Mouse (Mus musculus): ENCODE results near the gene Nol10. TPM values are rescaled to one million over a fixed set of nuclear protein-coding genes. Genes with fewer than 3 reads are reported as not detected.
A peak's percentile ranks its signal among the peaks of the same experiment; 100 is the strongest.

Nol10 gene
- polyA plus RNA-seq, 1 experiment from 2014 or later, result 20.1 TPM

GRCm38 (mm10) chr12:17357795-17358194, 9.5 kb downstream of the Nol10 start:
- no peak overlapping the region for H3K9ac ChIP-seq (ENCODE audit: low read depth, low read length)
- H3K36me3 ChIP-seq (ENCODE audit: control insufficient read depth, insufficient read depth, low read length), result peaks cover 37% of the 10 kb centered on the region
- no peaks in the 10 kb centered on the region for H3K4me1 ChIP-seq (ENCODE audit: control insufficient read depth, insufficient read depth, low read depth, low read length)
- no peak overlapping the region for H3K4me2 ChIP-seq (ENCODE audit: low read length)
- no peaks in the 10 kb centered on the region for H3K9me3 ChIP-seq (ENCODE audit: control insufficient read depth, low read length)
- H3K27ac ChIP-seq (ENCODE audit: low read depth, low read length), result no peak overlapping the region
- no peak for ATAC-seq
- no peaks in the 10 kb centered on the region for H3K27me3 ChIP-seq (replicated peaks; ENCODE audit: control insufficient read depth, insufficient read depth, low read length)
- WGBS, result 95% methylated on average over 5 of the region's 5 CpGs
- H3K4me3 ChIP-seq (ENCODE audit: low read length), result no peak overlapping the region

GRCm38 (mm10) chr12:17358981-17359380, 10.7 kb downstream of the Nol10 start:
- Histone ChIP-seq H3K9me3 (ENCODE audit: control insufficient read depth, low read length) (no peaks in the 10 kb centered on the region), H3K27ac (ENCODE audit: low read depth, low read length) (no peak overlapping the region), H3K36me3 (ENCODE audit: control insufficient read depth, insufficient read depth, low read length) (peaks cover 43% of the 10 kb centered on the region), H3K27me3 (replicated peaks; ENCODE audit: control insufficient read depth, insufficient read depth, low read length) (no peaks in the 10 kb centered on the region), H3K4me2 (ENCODE audit: low read length) (no peak overlapping the region), H3K4me1 (ENCODE audit: control insufficient read depth, insufficient read depth, low read depth, low read length) (no peaks in the 10 kb centered on the region), H3K4me3 (ENCODE audit: low read length) (no peak overlapping the region), H3K9ac (ENCODE audit: low read depth, low read length) (no peak overlapping the region)
- 90% methylated on average over 9 of the region's 9 CpGs for WGBS
- ATAC-seq, result no peak

DNA sequence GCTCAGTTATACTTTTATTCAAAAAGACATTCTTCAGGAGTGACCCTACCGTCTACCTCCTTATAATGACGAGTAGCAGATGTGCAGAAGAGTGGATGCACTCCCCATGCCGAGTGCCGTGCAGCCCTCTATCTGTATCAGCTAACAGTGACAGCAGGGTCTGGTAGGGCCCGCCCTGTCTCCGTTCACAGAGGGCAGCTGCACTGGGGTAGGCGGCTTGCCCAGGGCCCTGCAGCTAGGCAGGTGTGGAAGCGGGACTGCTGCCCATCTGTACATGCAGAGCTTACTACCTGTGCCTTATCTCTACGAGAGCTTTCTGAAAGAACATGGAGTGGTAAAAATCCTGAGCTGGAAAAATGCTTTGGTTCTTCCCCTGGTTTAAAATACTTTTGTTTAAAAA, 11.8 kb downstream of the Nol10 start:
- peaks cover 40% of the 10 kb centered on the region for H3K36me3 ChIP-seq (ENCODE audit: control insufficient read depth, insufficient read depth, low read length)
- no peaks in the 10 kb centered on the region for H3K4me1 ChIP-seq (ENCODE audit: control insufficient read depth, insufficient read depth, low read depth, low read length)
- H3K4me2 ChIP-seq (ENCODE audit: low read length), result no peak overlapping the region
- H3K27ac ChIP-seq (ENCODE audit: low read depth, low read length), result no peak overlapping the region
- H3K4me3 ChIP-seq (ENCODE audit: low read length), result no peak overlapping the region
- H3K9me3 ChIP-seq (ENCODE audit: control insufficient read depth, low read length), result no peaks in the 10 kb centered on the region
- no peak overlapping the region for H3K9ac ChIP-seq (ENCODE audit: low read depth, low read length)
- H3K27me3 ChIP-seq (replicated peaks; ENCODE audit: control insufficient read depth, insufficient read depth, low read length), result no peaks in the 10 kb centered on the region
- no peak for ATAC-seq
- WGBS, result 53% methylated on average over 9 of the region's 9 CpGs

- no peaks in the 10 kb centered on the region for H3K27me3 ChIP-seq (replicated peaks; ENCODE audit: control insufficient read depth, insufficient read depth, low read length)
Measured at GRCm38 (mm10) chr12:17360650-17361049, 12.4 kb downstream of the Nol10 start.

GRCm38 (mm10) chr12:17362316-17362715, 14.1 kb downstream of the Nol10 start:
- no peak for ATAC-seq
- no peak overlapping the region for H3K4me2 ChIP-seq (ENCODE audit: low read length)

More at GRCm38 (mm10) chr12:17360650-17361049, 12.4 kb downstream of the Nol10 start:
- ATAC-seq, result no peak
- Histone ChIP-seq H3K4me3 (ENCODE audit: low read length) (no peak overlapping the region), H3K27ac (ENCODE audit: low read depth, low read length) (no peak overlapping the region), H3K36me3 (ENCODE audit: control insufficient read depth, insufficient read depth, low read length) (peaks cover 39% of the 10 kb centered on the region), H3K9me3 (ENCODE audit: control insufficient read depth, low read length) (no peaks in the 10 kb centered on the region), H3K4me1 (ENCODE audit: control insufficient read depth, insufficient read depth, low read depth, low read length) (no peaks in the 10 kb centered on the region), H3K4me2 (ENCODE audit: low read length) (no peak overlapping the region), H3K9ac (ENCODE audit: low read depth, low read length) (no peak overlapping the region)
- WGBS, result 20% methylated on average over 4 of the region's 4 CpGs

GRCm38 (mm10) chr12:17366981-17367380, 18.7 kb downstream of the Nol10 start:
- Histone ChIP-seq H3K4me1 (ENCODE audit: control insufficient read depth, insufficient read depth, low read depth, low read length) (no peaks in the 10 kb centered on the region), H3K4me2 (ENCODE audit: low read length) (no peak overlapping the region), H3K9me3 (ENCODE audit: control insufficient read depth, low read length) (no peaks in the 10 kb centered on the region), H3K4me3 (ENCODE audit: low read length) (no peak overlapping the region), H3K27me3 (replicated peaks; ENCODE audit: control insufficient read depth, insufficient read depth, low read length) (no peaks in the 10 kb centered on the region), H3K36me3 (ENCODE audit: control insufficient read depth, insufficient read depth, low read length) (peaks cover 42% of the 10 kb centered on the region), H3K27ac (ENCODE audit: low read depth, low read length) (no peak overlapping the region), H3K9ac (ENCODE audit: low read depth, low read length) (no peak overlapping the region)
- WGBS, result 70% methylated on average over 5 of the region's 5 CpGs
- peak; percentile 79 for ATAC-seq

More at GRCm38 (mm10) chr12:17362316-17362715, 14.1 kb downstream of the Nol10 start:
- 97% methylated on average over 5 of the region's 5 CpGs for WGBS
- H3K4me3 ChIP-seq (ENCODE audit: low read length), result no peak overlapping the region
- H3K4me1 ChIP-seq (ENCODE audit: control insufficient read depth, insufficient read depth, low read depth, low read length), result no peaks in the 10 kb centered on the region
- no peak overlapping the region for H3K27ac ChIP-seq (ENCODE audit: low read depth, low read length)
- H3K9me3 ChIP-seq (ENCODE audit: control insufficient read depth, low read length), result no peaks in the 10 kb centered on the region
- H3K27me3 ChIP-seq (replicated peaks; ENCODE audit: control insufficient read depth, insufficient read depth, low read length), result no peaks in the 10 kb centered on the region
- H3K36me3 ChIP-seq (ENCODE audit: control insufficient read depth, insufficient read depth, low read length), result peaks cover 37% of the 10 kb centered on the region
- H3K9ac ChIP-seq (ENCODE audit: low read depth, low read length), result no peak overlapping the region

DNA sequence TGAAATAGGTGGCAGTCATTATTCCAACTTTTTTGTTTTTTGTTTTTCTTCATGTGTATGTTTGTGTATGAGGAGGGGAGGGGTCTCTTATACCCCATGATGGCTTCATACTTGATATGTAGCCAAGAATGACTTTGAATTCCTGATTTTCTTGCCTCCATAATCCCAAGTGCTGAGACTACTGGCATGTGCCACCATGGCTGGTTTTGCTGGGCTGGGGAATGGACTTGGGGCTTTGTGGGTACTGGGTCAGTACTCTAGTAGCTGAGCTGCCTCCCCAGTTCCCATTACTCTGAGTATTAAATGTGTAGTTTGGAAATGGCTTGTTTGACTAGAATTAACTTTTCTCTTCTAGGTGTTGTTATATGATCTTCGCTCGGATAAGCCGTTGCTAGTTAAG, 20.9 kb downstream of the Nol10 start:
- H3K4me2 ChIP-seq (ENCODE audit: low read length), result no peak overlapping the region
- H3K27ac ChIP-seq (ENCODE audit: low read depth, low read length), result no peak overlapping the region
- peaks cover 36% of the 10 kb centered on the region for H3K36me3 ChIP-seq (ENCODE audit: control insufficient read depth, insufficient read depth, low read length)
- H3K9me3 ChIP-seq (ENCODE audit: control insufficient read depth, low read length), result no peaks in the 10 kb centered on the region
- ATAC-seq, result no peak
- H3K4me1 ChIP-seq (ENCODE audit: control insufficient read depth, insufficient read depth, low read depth, low read length), result no peaks in the 10 kb centered on the region
- no peak overlapping the region for H3K4me3 ChIP-seq (ENCODE audit: low read length)
- 96% methylated on average over 3 of the region's 3 CpGs for WGBS
- no peaks in the 10 kb centered on the region for H3K27me3 ChIP-seq (replicated peaks; ENCODE audit: control insufficient read depth, insufficient read depth, low read length)
- H3K9ac ChIP-seq (ENCODE audit: low read depth, low read length), result no peak overlapping the region

DNA sequence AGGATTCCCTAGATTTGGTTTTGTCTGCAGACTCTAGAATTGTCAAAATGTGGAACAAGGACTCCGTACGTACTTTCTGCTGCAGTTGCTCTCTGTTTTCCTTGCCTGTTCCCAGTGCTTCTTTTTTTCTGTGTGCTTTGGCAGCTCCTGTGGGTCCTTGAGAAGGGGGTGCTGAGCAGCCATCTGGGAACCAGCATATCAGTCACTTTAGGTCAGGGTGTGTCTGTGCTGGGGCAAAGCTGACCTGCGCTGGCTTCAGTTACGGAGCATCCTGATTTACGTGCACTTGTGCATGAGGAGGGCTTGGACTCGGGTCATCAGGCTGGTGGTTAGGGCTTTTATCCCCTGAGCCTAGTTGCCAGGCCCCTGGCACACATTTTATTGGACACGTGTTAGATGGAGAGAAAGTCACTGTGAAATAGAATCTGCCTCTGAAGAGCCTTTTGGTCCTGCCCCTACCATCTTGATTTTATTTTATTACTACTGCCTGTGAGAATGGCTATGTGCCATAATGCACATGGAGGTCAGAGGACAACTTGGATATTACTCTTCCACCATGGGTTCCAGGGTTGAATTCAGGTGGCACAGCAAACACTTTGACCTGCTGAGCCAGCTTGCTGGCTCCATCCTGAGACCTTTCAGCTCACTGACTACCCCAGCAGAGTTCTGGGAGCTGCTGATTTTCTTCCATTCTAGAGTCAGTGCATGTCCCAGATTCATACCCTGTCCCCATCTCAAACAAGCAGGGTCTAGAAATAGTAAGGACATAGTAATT, 21.5 kb downstream of the Nol10 start:
- Histone ChIP-seq H3K9ac (ENCODE audit: low read depth, low read length) (no peak overlapping the region), H3K4me3 (ENCODE audit: low read length) (no peak overlapping the region), H3K27me3 (replicated peaks; ENCODE audit: control insufficient read depth, insufficient read depth, low read length) (no peaks in the 10 kb centered on the region), H3K36me3 (ENCODE audit: control insufficient read depth, insufficient read depth, low read length) (peaks cover 38% of the 10 kb centered on the region), H3K4me1 (ENCODE audit: control insufficient read depth, insufficient read depth, low read depth, low read length) (no peaks in the 10 kb centered on the region), H3K9me3 (ENCODE audit: control insufficient read depth, low read length) (no peaks in the 10 kb centered on the region), H3K4me2 (ENCODE audit: low read length) (no peak overlapping the region), H3K27ac (ENCODE audit: low read depth, low read length) (no peak overlapping the region)
- WGBS, result 96% methylated on average over 7 of the region's 7 CpGs
- ATAC-seq, result no peak

DNA sequence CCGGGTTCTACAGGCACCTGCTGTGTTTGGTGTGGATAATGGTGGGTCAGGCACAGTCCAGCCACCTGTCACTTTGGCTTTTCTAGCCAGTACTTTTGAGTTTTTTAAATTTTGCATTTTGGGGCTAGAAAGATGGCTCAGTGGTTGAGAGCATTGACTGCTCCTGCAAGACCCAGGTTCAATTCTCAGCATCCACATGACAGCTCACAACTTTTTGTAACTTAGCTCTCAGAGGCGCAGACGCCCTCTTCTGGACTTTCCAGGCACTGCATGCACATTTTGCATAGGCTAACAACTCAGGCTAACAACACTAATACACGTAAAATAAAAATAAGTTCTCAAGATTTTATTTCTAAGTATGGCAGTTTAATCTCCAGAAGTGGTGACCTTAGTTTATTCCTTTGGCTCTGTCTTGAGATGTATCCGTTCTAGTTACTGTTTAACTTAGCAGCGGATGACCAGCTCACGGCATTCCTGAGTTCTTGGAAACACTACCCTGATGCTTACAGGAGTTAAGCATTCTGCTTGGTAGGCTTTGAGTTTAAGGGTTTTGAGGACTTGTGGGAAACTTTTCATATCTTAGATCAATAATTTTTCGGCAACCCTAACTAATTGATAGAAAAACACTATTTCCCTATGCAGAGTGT, 23.5 kb downstream of the Nol10 start:
- Histone ChIP-seq H3K9me3 (ENCODE audit: control insufficient read depth, low read length) (no peaks in the 10 kb centered on the region), H3K27ac (ENCODE audit: low read depth, low read length) (no peak overlapping the region), H3K4me3 (ENCODE audit: low read length) (no peak overlapping the region), H3K4me2 (ENCODE audit: low read length) (no peak overlapping the region), H3K9ac (ENCODE audit: low read depth, low read length) (no peak overlapping the region), H3K27me3 (replicated peaks; ENCODE audit: control insufficient read depth, insufficient read depth, low read length) (no peaks in the 10 kb centered on the region), H3K4me1 (ENCODE audit: control insufficient read depth, insufficient read depth, low read depth, low read length) (no peaks in the 10 kb centered on the region), H3K36me3 (ENCODE audit: control insufficient read depth, insufficient read depth, low read length) (peaks cover 42% of the 10 kb centered on the region)
- no peak for ATAC-seq
- WGBS, result 91% methylated on average over 8 of the region's 8 CpGs
